Mouse (Mus musculus) left cerebral cortex, adult 9 months (tissue): Measurements from ENCODE around the gene Srsf11.

Source experiments
- DNase-seq, 2 experiments: peaks; one replicate each; pipeline ENCODE4 v3.0.0; 2022; ENCODE audit warnings: low spot score in 2 of 2

Srsf11 gene

DNA sequence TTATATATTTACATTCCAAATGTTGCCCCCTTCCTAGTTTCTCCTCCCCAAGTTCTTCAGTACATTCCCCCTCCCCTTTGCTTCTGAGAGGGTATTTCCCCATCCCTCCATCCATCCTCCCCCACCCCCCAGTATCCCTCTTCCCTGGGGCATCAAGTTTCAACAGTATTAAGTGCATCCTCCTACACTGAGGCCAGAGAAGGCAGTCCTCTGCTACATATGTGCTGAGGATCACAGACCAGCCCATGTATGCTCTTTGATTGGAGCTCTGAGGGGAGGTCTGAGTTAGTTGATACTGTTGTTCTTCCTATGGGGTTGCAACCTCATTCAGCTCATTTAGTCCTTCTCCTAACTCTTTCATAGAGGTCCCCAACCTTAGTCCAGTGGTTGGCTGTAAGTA, 56.8 kb downstream of the Srsf11 start:
- no peak for DNase-seq

DNA sequence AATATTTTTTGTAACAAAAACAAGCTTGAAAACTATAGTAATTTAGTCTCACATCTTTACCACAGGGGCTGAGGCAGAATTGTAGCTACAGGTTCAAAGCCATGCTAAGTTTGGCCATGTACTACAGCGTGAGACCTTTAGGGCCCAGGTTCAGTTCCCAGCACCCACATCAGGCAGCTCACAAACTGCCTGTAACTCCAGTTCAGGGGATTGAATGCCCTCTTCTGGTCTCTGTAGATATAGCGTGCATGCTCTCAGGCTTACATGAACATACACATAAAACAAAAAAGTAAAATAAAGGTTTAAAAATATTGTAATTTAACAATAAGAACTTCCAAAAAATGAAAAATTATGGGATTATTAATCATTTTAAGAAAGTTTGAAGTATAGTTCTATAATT, 63.2 kb downstream of the Srsf11 start:
- no peak for DNase-seq

DNA sequence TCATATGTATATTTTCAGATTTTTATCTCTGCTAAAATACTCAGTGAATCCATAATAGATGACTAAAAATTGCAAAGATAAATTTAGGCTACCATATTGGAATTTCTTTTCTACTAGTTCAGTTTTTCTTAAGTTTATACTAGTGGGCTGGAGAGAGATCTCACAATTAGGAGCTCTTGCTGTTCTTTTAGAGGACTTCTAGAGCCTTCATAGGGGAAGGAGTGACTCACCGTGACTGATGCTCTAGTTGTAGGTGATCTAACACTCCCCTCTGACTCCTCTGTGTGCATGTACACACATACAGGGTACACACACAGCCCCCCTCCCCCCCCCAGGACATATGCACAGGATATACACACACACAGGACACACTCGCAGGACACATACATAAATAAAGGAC, 65.3 kb downstream of the Srsf11 start:
- DNase-seq, result no peak
